12 mouse cellular contexts compared by ENCODE assay signal in the genomic region with DNA sequence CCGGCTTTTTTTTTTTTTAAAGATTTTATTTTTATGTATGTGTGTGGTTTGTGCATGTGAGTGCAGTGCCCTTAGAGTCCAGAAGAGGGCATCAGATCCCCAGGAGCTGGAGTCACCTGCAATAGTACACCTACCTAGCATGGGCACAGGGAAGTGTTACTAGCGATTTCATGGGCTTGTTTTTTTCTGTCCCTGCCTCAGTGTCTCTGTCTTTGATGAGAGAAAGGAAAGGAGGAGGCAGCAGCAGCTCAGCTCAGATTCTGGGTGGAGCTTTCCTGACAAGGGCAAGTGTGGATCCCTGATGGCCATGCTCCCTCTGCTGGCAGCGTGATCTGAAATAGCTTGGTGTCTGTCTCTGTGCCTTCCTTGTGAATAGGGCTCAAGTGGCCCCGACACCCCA. TPM values are rescaled to one million over a fixed set of nuclear protein-coding genes. Genes with fewer than 3 reads are reported as not detected.
DNase-seq lines count a peak whose midpoint lies in the region; ATAC-seq and TF ChIP-seq lines count a peak whose summit lies in the region.
"Had no signal": no experiment of that assay in that cellular context is flagged by ENCODE, and none has a peak within 500 bp of the region (broad histone marks: within the 10 kb centered on the region; RNA-seq: fewer than 3 reads in every experiment).

No protein-coding gene starts in this region.

- no peak overlapping the region for H3K4me3 ChIP-seq in intestine, postnatal 0 days (ENCODE audit: low read depth, low read length)
- H3K4me3 ChIP-seq in intestine, embryonic 16.5 days (ENCODE audit: low read length) = no peak overlapping the region
- H3K4me3 ChIP-seq in liver, postnatal 0 days (ENCODE audit: low read depth, low read length) = no peak overlapping the region
- H3K4me3 ChIP-seq: erythroblast, embryonic 14.5 days; heart, embryonic 15.5 days; myocyte had no signal

- no peaks in the 10 kb centered on the region for H3K27me3 ChIP-seq in intestine, postnatal 0 days (replicated peaks; ENCODE audit: control insufficient read depth, insufficient read depth, low read length)
- no peaks in the 10 kb centered on the region for H3K27me3 ChIP-seq in intestine, embryonic 16.5 days (replicated peaks; ENCODE audit: control insufficient read depth, insufficient read depth, low read length)
- no peaks in the 10 kb centered on the region for H3K27me3 ChIP-seq in liver, postnatal 0 days (ENCODE audit: insufficient read depth, low read length)
- H3K27me3 ChIP-seq: heart, embryonic 15.5 days had no signal

- DNase-seq in 416B (ENCODE audit: low read depth) (peak; percentile 62), MN1 (ENCODE audit: low spot score) (peak; percentile 44)
- peak; percentile 67 for DNase-seq in liver, postnatal 0 days
- DNase-seq in urinary bladder, postnatal 36 days (ENCODE audit: low spot score in 2 of 2) = no peak
- DNase-seq in urinary bladder, postnatal 10 days (ENCODE audit: low spot score) = no peak
- DNase-seq: adrenal gland, adult 8-10 months had no signal

- H3K4me1 ChIP-seq in intestine, postnatal 0 days (replicated peaks; ENCODE audit: control insufficient read depth, insufficient read depth, low read length) = peaks cover 6% of the 10 kb centered on the region; the same call in 1 of the 2 replicates
- H3K4me1 ChIP-seq in intestine, embryonic 16.5 days (ENCODE audit: control insufficient read depth, insufficient read depth, low read length) = peaks cover 4% of the 10 kb centered on the region; the same call in 1 of the 2 replicates
- peaks cover 18% of the 10 kb centered on the region for H3K4me1 ChIP-seq in liver, postnatal 0 days (ENCODE audit: insufficient read depth)

- ATAC-seq in intestine, postnatal 0 days = no peak
- ATAC-seq in intestine, embryonic 16.5 days = no peak
- ATAC-seq in liver, postnatal 0 days = no peak
- ATAC-seq in frontal cortex, adult (ENCODE audit: low TSS enrichment) = no peak

- no peaks in the 10 kb centered on the region for H3K9me3 ChIP-seq in intestine, postnatal 0 days (ENCODE audit: control insufficient read depth)
- H3K9me3 ChIP-seq in intestine, embryonic 16.5 days (ENCODE audit: control insufficient read depth, low read length) = no peaks in the 10 kb centered on the region
- H3K9me3 ChIP-seq in liver, postnatal 0 days (ENCODE audit: low read length) = no peaks in the 10 kb centered on the region
- H3K9me3 ChIP-seq: heart, embryonic 15.5 days had no signal

- 47% methylated on average over 4 of the region's 4 CpGs for WGBS in intestine, postnatal 0 days
- WGBS in intestine, embryonic 16.5 days = 62% methylated on average over 4 of the region's 4 CpGs
- 53% methylated on average over 4 of the region's 4 CpGs for WGBS in liver, postnatal 0 days (ENCODE audit: insufficient replicate concordance)

- H3K4me2 ChIP-seq in intestine, postnatal 0 days (replicated peaks; ENCODE audit: low read depth) = no peak overlapping the region
- no peak overlapping the region for H3K4me2 ChIP-seq in intestine, embryonic 16.5 days (ENCODE audit: low read depth, low read length)
- no peak overlapping the region for H3K4me2 ChIP-seq in liver, postnatal 0 days (ENCODE audit: low read depth, low read length)
- H3K4me2 ChIP-seq: heart, embryonic 15.5 days had no signal

- H3K27ac ChIP-seq in intestine, postnatal 0 days (ENCODE audit: low read depth, low read length) = no peak overlapping the region
- H3K27ac ChIP-seq in intestine, embryonic 16.5 days (ENCODE audit: low read length) = no peak overlapping the region
- no peak overlapping the region for H3K27ac ChIP-seq in liver, postnatal 0 days (ENCODE audit: low read depth)
- H3K27ac ChIP-seq: heart, embryonic 15.5 days had no signal

- no peak for TF ChIP-seq EP300 in liver, postnatal 0 days (IDR thresholded peaks at IDR 0.05; ENCODE audit: low read depth)

- H3K9ac ChIP-seq in intestine, postnatal 0 days (ENCODE audit: low read depth, low read length) = no peak overlapping the region
- no peak overlapping the region for H3K9ac ChIP-seq in intestine, embryonic 16.5 days (ENCODE audit: low read depth, low read length)
- no peak overlapping the region for H3K9ac ChIP-seq in liver, postnatal 0 days (replicated peaks)
- H3K9ac ChIP-seq: heart, embryonic 15.5 days had no signal

- TF ChIP-seq CTCF in intestine, postnatal 0 days (IDR thresholded peaks at IDR 0.05; ENCODE audit: low read depth) = peak; percentile 72
- TF ChIP-seq CTCF in liver, postnatal 0 days (IDR thresholded peaks at IDR 0.05; ENCODE audit: low read depth) = peak; percentile 70

- H3K36me3 ChIP-seq in intestine, postnatal 0 days (ENCODE audit: control insufficient read depth, insufficient read depth) = no peaks in the 10 kb centered on the region
- H3K36me3 ChIP-seq in intestine, embryonic 16.5 days (ENCODE audit: control insufficient read depth, insufficient read depth, low read length) = no peaks in the 10 kb centered on the region
- H3K36me3 ChIP-seq in liver, postnatal 0 days (replicated peaks; ENCODE audit: insufficient read depth, low read length) = no peaks in the 10 kb centered on the region
- H3K36me3 ChIP-seq: heart, embryonic 15.5 days had no signal

RNA-seq across cellular contexts. Expression of gene Upf1, which starts 7.7 kb away (rescaled TPM):
- polyA plus RNA-seq in intestine, postnatal 0 days (2015; fragmentation: Nextera tagmentation; extraction: Ambion mirVana) = 9.7 and 10.1 TPM in 2 replicates
- polyA plus RNA-seq in intestine, embryonic 16.5 days (2015; fragmentation: Nextera tagmentation; extraction: Ambion mirVana) = 6.8 and 7.4 TPM in 2 replicates
- 6.7 and 7.1 TPM in 2 replicates for polyA plus RNA-seq in liver, postnatal 0 days (2015; fragmentation: Nextera tagmentation; extraction: Ambion mirVana)

RNA-seq across cellular contexts. Expression of gene Comp, which starts 12.6 kb away (rescaled TPM):
- 0.25 and 0.41 TPM in 2 replicates for polyA plus RNA-seq in intestine, postnatal 0 days (2015; fragmentation: Nextera tagmentation; extraction: Ambion mirVana)
- polyA plus RNA-seq in intestine, embryonic 16.5 days (2015; fragmentation: Nextera tagmentation; extraction: Ambion mirVana) = 0.39 and 0.51 TPM in 2 replicates
- 3.0 and 4.0 TPM in 2 replicates for polyA plus RNA-seq in liver, postnatal 0 days (2015; fragmentation: Nextera tagmentation; extraction: Ambion mirVana)
- polyA plus RNA-seq: erythroblast, embryonic 14.5 days had no signal

RNA-seq across cellular contexts. Expression of gene Gdf1, which starts 31.2 kb away (rescaled TPM):
- polyA plus RNA-seq in intestine, postnatal 0 days (2015; fragmentation: Nextera tagmentation; extraction: Ambion mirVana) = 0.38 TPM in 1 of 2 replicates, not detected in the other
- polyA plus RNA-seq in intestine, embryonic 16.5 days (2015; fragmentation: Nextera tagmentation; extraction: Ambion mirVana) = 0.53 and 0.78 TPM in 2 replicates
- polyA plus RNA-seq in liver, postnatal 0 days (2015; fragmentation: Nextera tagmentation; extraction: Ambion mirVana) = 0.16 TPM in 1 of 2 replicates, not detected in the other

RNA-seq across cellular contexts. Expression of gene Cers1, which starts 45.2 kb away (rescaled TPM):
- polyA plus RNA-seq in intestine, postnatal 0 days (2015; fragmentation: Nextera tagmentation; extraction: Ambion mirVana) = 1.3 and 1.7 TPM in 2 replicates
- polyA plus RNA-seq in intestine, embryonic 16.5 days (2015; fragmentation: Nextera tagmentation; extraction: Ambion mirVana) = 2.1 and 3.2 TPM in 2 replicates
- polyA plus RNA-seq in liver, postnatal 0 days (2015; fragmentation: Nextera tagmentation; extraction: Ambion mirVana) = 0.12 TPM in 1 of 2 replicates, not detected in the other
- polyA plus RNA-seq: erythroblast, embryonic 14.5 days had no signal

RNA-seq across cellular contexts. Expression of gene Cope, which starts 58.5 kb away (rescaled TPM):
- 338 and 383 TPM in 2 replicates for polyA plus RNA-seq in intestine, postnatal 0 days (2015; fragmentation: Nextera tagmentation; extraction: Ambion mirVana)
- polyA plus RNA-seq in intestine, embryonic 16.5 days (2015; fragmentation: Nextera tagmentation; extraction: Ambion mirVana) = 432 and 443 TPM in 2 replicates
- 162 and 171 TPM in 2 replicates for polyA plus RNA-seq in liver, postnatal 0 days (2015; fragmentation: Nextera tagmentation; extraction: Ambion mirVana)

Comparison
In these comparisons a context has a peak if more than half of its experiments do, and no peak if none do; other contexts are left out.
1. DNase-seq: peak in 416B (single experiment), MN1 (single experiment) and liver, postnatal 0 days (single experiment); none in urinary bladder, postnatal 36 days (0 of 2) and urinary bladder, postnatal 10 days (single experiment).